Mouse (Mus musculus) G1E (cell line): ENCODE measurements around the gene Ethe1.

ENCODE experiments used
- CTCF ChIP-seq: IDR thresholded peaks from 2 replicates; pipeline ENCODE4 v1.5.1; 2012; ENCODE audit warnings: low read depth, low read length, inconsistent platforms, mixed read lengths
- GATA1 ChIP-seq: IDR thresholded peaks from 2 replicates; pipeline ENCODE4 v1.6.1; 2012; ENCODE audit warnings: borderline replicate concordance, low read length, inconsistent platforms, mixed read lengths
- GATA2 ChIP-seq: IDR thresholded peaks from 2 replicates; pipeline ENCODE4 v1.6.1; 2012; ENCODE audit warnings: low read depth, low read length, inconsistent platforms, borderline replicate concordance

GRCm38 (mm10) chr7:24628685-24629610 lies 41.6 kb downstream of the Ethe1 start:
- TF ChIP-seq GATA2 = no peak
- TF ChIP-seq CTCF = no peak
- TF ChIP-seq GATA1 = no peak
